Mouse (Mus musculus) heart, adult 11 months (tissue): ENCODE measurements at regions not wholly inside any gene's neighbourhood (a gene's known extent, or its start where the extent isn't known, plus 50 kb on each side); places are given as distances from the start of the nearest gene placed in this dataset.
A peak's percentile ranks its signal among the peaks of the same experiment; 100 is the strongest.

Experiments
- DNase-seq: peaks from one replicate; pipeline ENCODE4 v3.0.0; 2022

- peak; percentile 66 for DNase-seq
These were observed 364.4 kb upstream of the Khdrbs2 start for GRCm38 (mm10) chr1:31808074-31808473.
